Mouse (Mus musculus): ENCODE data around the gene Pafah2.
A peak's percentile ranks its signal among the peaks of the same experiment; 100 is the strongest.

Pafah2 gene

DNA sequence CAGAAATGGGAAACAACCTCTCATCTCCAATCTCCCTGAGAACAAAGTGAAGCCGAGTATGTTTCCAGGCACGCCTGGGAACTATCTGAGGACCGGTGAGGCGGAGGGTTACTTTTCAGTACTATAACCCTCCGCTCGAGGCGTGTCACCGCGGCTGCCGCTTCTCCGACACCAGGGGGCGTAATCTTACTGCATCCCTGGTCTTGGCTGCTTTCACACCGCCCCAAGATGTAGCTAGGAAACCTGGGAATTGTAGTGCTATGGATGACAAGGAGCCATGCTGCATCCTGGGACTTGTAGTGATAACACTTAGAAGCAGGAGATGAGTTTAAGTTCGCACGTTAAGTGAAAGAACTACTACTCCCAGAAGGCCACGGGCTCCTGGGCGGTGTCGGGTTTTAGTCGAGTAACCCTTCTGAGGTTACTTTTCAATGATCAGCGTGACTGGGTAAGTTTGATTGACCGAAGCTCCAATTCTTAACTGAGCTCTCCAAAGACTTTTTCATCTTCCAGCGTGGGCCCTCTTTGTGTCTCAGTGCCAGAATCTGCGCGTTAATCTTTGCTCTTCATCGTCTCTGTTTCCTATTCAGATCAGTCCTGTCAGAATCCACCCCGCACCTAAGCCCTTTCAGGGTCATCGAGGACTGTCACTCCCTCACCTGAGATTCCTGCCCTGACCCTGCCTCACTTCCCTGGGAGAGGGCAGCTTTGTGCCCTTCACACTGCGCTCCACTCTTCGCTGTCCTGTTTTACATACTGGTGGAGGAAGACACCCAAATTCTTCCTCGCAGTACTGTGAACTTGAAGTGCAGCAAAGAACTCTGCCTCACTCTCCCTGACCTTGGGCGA, at the start of gene Pafah2:
TSS of gene Pafah2 (plus strand) at position 344 of the 849 bp plus-strand sequence.
- peak; percentile 97 for DNase-seq

DNA sequence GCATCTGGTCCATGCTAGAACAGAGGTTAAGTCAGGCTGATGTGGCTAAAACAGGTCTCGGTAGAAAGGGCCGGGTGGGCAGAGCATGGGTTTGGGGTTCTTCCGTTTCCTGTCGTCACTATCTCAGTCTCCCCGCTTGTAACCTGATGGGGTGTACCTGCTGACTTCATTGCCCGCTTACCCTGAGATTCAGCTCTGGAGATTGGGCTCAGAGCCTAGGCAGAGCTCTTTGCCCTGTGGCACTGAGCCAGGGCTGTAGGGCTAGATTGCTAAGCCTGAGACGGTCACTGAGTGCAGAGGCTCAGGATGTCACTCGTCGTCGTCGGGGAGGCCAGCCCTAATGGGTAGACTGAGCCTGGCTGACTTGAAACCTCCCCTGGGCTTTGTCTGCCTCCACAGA, 48.0 kb upstream of the Pafah2 start:
- no peak for DNase-seq

DNA sequence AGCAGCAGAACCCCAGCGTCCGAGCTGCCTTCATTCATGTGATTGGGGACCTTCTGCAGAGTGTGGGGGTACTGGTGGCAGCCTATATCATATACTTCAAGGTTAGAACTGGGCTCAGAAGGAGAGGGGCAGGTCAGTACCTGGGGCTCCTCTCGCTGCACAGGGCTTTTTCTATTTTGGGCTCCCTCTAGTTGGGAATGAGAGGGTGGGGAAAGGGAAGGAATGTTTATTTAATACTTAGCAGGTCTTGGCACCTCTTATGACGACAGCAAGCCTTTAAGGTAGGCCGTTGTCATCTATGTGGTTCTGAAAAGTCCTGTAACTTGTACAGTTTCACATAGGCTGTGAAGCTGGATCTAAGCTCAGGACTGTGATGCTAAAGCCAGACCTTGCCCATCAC, 47.6 kb upstream of the Pafah2 start:
- no peak for DNase-seq

DNA sequence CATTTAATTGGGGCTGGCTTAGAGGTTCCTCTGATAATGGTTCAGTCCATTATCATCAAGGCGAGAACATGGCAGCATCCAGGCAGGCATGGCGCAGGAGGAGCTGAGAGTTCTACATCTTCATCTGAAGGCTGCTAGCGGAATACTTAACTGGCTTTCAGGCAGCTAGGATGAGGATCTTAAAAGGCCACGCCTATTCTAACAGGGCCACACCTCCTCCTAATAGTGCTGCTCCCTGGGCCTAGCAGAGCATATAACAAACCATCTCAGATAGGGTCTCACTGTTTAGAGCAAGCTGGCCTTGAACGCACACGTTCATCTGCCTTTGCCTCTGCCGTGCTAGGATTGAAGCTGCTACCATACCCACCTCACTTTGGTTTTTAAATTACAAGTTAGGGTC, 46.3 kb upstream of the Pafah2 start:
- no peak for DNase-seq

DNA sequence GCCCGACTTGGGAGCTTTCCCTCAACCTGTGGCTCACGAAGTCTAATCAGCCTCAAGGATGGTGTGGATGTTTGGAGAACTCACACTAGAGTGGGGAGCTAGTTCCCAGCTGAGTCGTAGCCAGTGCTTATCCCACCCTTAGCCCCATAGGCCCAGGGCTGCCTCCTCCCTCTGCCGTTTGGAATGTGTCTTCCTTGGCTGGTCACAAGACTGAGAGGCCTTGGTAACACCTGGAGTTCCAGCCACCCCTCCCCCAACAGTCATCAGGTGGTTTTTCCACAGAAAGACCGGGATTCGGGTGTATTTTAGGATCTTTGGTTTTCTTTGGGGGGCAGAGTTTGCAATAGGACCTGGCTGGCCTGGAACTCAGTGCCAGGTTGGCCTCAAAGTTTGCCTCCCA, 45.5 kb upstream of the Pafah2 start:
- DNase-seq, result no peak

DNA sequence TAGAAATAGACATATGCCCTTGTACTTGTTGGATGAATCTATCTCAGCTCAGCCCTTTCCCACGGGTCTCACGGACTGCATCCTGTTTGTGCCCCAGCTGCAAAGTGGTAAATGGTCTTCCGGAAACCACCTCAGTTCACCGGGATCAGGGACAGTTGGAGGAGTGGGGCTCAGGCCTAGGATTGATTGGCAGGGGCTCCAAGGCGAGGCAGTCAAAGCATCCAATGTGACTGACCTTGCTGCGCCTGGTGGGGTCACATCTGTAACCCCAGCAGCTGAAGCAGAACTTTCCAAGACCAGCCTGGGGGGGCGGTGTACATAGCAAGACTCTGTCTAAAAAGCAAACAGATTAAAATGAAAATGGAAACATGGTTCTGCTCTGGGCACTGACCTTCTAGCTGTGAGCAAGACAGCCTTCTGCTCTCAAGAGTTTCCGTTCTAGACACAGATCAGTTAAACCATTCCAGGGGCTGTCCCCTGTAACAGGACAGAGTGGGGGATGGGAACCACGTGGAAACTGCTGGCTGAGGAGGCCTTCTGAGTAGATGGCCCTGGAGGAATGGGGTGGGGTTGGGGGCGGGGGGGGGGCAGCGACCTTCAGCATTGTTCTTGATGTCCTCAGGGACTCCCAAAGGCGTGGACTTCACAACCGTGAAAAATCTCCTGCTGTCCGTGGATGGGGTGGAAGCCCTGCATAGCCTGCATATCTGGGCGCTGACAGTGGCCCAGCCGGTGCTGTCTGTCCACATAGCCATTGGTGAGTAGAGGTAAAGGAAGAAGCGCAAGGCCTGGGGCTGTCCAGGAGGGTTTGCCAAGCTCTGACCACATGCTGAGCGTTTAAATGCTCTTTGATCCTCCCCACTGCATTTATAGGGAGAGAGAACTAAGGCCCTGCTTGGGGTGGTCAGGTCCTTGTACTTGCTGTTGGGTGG, 44.5 kb upstream of the Pafah2 start:
- DNase-seq, result no peak

DNA sequence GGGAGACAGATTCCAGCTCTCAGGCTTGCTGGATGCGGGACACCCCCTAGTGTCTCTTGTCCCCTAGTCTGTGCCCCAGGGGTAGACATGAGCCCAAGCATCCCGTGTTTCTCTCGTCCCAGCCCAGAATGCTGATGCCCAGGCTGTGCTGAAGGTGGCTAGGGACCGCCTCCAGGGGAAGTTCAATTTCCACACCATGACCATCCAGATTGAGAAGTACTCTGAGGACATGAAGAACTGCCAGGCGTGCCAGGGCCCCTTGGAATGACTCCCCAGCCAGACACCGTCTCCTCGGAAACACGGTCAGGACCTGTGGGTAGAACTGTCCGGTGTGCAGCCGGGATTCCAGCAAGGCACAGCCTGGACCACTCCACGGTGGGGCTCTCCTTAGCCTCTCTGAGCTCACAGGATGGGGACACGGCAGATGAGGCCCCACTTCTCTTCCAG, 43.8 kb upstream of the Pafah2 start:
- DNase-seq, result no peak

DNA sequence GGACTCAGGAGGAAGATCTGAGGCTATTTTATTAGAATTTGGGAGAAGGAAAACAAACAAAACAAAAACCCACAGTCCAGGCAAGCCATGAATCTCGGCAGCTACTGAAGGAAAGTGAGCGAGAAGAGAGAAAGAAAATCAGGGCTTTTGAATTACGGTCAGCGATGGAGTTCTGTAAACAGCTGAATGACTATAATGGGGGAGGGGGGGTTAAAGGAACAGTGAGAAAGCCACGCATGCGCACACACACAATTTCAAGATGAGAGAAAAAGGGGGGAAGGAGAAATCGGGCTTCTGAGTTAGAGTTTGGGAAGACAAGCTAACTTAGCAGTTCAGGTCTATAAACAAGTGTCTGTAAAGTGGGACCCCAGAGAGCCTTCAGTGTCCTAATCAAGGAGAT, 43.2 kb upstream of the Pafah2 start:
- DNase-seq, result no peak

DNA sequence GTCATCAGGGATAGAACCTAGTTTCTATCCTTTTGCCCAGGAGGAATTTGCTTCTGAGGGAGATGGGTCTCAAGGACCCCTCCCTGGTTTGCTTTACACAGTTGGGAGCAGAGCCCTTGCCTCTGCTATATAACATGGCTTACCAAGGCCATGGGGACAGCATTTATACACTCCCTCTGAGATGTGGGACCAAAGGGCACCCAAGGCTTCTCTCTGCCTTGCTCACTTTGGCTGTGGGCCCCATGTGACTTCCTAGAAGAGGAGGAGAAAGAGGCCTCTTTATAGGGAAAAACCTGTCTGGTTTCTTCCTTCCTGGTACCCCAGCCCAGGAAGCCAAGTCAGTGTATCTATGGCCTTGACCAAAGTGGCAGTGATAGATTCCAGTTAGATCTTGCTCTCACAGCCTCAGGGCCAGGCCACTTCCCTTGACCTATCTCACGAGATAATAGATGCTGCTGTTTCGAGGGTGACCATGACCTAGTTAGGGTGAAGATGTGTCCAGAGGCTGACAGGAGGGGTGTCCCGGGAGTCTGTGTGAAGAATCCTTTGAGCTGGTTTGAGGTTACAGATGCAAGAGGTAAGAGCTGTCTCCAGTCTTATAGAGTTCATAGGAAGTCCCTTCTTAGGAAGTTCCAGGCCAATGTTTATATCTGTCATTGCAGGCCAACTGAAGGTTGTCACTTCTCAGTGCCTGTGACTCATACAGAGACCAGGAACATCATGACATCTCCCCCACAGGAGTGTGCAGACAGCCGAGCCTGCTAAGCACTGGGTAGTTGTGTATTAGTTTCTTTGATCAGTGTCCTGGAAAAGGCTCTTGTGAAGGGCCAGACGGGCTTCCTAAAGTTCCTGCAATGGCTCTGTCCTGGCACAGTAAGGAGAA, 42.4 kb upstream of the Pafah2 start:
- DNase-seq, result no peak

DNA sequence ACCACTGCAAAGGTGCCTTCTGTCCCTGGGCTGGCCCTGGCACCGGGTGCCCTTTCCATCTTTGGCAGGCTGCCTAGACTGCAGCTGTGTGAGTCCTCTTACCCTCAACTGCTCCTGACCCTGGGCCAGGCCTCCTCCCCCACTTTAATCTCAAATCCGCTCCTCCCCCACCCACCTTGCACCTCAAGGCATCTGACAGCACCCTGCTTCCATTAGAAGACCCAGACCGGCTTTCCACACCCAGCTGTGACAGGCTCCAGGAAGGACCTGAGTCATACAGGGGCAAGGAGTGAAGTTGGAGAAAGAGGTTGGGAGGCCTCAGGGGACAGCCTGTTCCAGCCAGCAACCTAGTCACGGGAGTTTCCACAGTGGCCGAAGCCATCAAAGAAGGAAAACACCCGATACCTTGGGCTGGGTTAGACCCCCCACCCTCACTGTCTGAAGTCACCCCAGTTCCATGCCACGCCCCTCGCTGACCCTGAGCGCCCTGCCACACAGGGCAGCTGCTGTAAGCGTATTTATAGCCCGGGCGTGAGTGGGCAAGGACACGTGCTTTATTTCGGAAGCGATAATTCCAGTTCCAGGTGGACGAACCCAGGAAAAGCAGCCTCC, 40.2 kb upstream of the Pafah2 start:
- no peak for DNase-seq

DNA sequence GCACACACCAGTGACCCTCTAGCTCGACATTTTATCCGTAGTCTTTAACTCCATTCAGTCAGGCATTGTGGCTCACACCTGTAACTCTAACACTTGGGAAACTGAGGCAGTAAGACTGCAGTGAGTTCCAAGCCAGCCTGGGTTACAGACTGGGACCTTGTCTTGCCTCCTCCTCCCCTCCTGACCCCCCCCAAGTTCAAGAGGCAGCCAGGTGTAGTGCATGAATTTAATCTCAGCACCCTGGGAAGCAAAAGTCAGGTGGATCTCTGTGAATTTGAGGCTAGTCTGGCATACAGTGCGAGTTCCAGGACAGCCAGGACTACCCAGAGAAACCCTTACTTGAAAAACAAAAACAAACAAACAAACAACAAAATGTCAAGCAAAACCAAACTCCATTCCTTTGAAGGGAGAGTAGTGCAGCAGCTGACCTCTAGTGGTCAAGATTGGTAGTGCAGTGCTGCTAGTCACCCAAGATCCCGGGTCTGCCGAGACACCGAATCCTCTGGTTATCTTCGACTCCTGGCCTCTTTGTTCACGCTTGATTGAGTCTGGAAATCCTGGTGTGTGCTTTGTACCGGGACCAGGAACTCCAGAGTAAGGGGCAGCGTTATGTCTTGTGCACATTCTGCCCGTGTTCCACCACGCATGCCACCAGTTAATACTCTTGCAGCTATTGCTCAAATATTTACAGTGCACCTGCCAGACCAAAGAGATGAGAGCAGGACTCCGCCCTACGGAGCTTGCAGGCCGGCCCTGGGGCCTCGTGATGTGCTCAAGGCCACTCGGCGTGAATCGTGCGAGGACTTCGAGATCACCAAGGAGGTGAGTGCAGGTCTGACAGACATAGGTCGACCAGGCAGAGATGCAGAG, 39.3 kb upstream of the Pafah2 start:
- DNase-seq, result peak; percentile 76

DNA sequence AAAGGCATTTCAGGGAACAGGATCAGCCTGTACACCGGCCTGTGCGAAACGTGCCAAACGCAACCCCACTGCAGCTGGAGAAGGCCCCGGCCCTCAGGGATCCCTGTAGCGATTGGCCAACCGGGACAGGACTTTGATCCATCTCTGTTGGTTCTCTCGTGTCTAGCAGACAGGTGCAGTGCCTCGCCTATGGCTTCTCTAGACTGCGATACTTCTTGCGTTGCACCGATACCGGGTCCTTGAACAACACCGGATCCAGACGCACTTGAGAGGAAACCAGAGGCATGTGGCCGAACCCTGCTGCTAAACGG, 38.7 kb upstream of the Pafah2 start:
- DNase-seq, result no peak

DNA sequence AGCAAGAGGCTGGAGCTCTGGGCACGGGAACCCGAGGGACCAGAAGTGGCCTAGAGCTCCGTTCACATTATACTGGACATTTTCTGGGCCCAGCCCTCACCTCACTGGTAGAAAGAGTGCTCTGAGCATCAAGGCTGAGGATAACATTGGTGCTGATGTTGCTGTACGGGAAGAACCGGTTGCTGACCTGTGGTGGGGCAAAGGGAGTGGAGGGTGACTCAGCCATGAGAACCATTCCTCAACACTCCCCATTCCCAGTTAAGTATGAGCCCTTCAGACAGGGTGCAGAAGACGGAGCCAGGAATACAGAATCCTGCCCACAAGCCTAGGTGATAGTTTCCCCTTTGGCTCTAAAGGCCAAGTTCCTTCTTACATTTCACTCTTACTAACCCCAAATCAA, 36.5 kb upstream of the Pafah2 start:
- DNase-seq, result no peak

DNA sequence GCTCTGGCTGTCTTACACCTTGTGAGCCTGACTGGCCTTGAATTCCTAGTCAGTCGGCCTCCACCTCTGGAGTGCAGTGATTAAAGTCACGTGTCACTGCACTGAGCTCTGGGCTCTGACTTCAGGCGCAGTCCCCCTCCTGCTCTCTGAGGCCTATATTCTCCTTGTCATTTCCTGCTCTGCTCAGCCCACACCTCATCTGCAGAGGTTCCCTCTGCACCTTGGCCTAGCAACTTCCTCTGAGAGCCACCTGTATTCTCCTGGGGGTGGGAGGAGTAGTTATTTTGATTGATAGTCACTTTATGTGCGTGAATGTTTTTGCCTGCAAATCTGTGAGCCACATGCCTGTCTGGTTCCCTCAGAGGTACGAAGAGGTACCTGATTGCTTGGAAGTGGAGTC, 34.9 kb upstream of the Pafah2 start:
- DNase-seq, result no peak

DNA sequence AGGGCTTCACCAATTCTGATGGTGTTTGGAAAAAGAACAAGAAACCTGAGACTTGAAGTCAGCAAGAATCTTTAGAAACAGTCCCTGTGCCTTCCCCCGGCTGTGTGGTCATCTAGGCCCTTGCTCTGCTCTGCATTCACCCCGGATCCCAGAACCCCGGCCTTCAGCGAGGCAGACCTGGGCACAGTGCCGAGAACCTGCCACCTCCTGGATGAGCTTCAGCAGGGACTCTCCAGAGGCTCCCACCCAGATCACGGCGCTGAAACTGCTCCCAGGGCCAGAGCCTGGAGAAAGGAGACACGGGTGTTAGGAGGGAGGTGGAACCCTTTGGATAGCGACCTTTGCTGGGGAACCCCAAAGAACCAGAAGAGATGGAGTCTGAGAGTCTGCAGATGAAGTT, 34.0 kb upstream of the Pafah2 start:
- no peak for DNase-seq

DNA sequence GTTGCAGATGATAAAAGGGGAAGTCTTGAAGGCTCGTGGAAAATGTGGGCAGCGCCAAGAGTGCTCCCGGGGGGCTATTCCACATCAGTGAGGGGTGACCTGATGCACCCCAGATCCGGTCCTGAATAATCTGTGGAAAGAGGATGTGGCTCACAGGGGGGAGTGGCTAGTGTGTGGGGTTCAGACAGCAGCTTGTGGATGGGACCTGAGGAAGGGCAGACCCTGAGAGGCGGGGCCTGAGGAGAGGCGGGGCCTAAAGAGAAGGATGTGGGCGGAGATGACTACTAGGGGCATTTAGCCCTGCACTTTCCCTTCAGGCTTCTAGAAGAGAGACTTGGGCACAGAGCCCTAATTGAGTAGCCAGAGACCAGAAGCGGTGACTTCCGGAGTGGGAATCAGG, 33.5 kb upstream of the Pafah2 start:
- DNase-seq, result no peak

DNA sequence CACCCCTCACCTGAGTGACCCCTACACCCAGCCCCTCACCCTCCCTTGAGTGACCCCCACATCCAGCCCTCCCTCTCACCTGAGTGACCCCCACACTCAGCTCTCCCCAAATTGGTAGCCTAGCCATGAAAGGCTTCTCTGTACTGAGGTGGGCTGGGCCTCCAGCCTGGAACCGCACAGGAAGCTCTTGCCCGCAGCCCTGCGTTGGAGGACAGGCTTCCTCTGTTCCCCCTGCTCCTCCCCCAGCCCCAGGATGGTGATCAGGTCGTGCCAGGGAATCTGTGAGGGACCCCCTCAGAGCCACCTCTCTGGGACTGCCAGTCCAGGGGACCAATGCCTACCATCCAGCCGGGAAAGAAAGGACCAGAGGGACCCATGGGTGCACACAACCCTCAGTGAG, 30.8 kb upstream of the Pafah2 start:
- no peak for DNase-seq

DNA sequence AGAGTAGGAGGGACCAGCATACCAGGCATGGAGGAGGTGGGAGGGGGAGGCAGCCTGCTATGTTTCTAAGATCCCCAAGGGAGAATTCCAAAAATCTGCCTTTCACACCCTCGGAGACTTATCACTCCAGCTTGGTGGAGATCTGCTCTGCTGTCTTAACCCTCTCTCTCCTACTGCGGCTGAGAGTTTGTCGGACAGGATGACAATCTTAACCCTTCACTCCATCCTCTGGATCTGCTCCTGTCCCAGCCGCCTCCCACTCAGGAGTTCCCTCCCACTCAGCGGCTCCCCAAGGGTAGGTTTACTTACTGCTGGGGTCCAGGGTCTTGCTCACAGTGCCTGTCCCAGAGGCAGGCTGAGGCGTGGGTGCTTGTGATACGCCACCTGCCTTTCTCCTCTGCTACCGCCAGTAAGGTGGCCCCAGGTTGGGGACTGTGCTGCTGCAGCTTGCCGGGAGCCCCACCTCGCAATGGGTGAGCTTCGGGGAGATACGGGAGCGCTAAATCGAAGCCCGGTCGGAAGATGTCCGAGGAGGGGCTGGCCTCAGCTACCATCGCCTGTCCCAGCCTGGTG, 25.4 kb upstream of the Pafah2 start:
- DNase-seq, result peak; percentile 85

DNA sequence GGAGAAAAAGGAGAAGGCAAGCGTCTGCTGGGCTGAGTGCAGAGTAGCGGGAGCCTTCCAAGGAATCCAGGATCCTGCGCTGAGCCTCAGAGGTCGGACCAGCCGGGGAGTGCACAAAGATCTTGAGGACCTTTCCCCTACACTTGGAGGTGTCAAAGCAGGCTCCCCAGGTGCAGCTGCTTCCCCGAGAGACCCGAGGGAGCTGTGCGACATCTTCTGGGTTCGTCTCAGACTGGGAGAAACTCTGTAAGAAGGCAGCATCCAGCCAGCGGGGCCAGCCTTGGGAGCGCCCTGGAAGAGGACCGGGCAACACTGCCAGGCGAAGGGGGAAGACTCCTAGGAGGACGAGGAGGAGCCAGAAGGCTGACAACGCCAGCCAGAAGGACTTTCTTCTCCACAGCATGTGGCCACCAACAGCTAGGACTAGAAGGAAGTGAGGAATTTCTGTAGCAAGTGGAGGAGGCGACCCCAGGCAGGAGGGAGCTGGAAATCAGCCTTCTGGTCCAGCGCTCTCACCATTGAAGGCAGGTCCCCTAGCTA, 24.7 kb upstream of the Pafah2 start:
- peak; percentile 34 for DNase-seq

DNA sequence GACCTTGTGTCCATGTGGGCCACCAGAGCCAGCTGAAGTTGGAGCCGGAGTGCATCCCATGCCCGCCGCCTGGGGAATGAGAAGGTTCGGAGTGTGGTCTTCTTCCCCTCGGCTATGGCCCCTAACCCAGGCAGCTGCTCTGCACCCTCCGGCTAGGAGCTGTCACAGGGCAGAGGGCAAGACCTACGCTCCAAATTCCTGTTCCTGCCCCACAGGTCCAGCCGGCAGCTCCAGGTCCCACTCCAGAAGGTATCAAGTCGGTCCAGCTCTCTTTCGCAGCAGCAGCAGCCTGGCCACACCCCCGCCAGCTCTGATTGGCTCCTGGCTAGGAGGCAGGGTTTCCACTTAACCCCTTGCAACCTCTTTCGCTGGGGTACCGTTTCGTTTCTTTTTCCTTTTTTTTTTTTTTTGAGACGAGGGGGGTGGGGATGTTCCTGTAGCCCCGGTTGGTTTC, 23.8 kb upstream of the Pafah2 start:
- DNase-seq, result peak; percentile 92

DNA sequence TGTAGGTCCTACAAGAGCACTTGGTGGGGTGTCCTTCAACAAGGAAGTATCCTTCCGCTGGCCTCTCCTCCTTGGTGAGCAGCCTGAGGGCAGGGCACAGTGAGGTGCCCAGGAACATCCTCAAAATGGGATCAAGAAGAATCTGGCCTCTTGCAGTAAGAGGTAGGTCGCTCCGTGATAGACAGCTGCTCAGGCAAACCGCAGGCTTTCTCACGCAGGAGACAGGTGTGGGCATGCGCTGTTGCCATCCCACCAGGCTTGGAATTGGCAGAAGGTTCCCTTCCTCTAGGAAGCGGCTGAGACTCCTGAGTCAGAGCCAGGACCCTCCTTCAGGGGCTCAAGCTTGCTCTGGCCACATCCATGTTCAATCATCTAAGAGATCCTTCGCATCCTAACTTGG, 22.8 kb upstream of the Pafah2 start:
- no peak for DNase-seq
